Mouse (Mus musculus) CH12.LX (cell line): ENCODE measurements around the gene AW551984. TPM values are rescaled to one million over a fixed set of nuclear protein-coding genes. Genes with fewer than 3 reads are reported as not detected.

Source experiments
- DNase-seq: peaks from one replicate; pipeline ENCODE4 v3.0.0-alpha.2; 2013; ENCODE audit errors: extremely low read depth
- H3K27ac ChIP-seq: 2 replicates; pipeline ENCODE4 v1.5.1; 2012; ENCODE audit warnings: low read depth, mild to moderate bottlenecking, control low read depth, moderate library complexity; ENCODE audit not compliant: insufficient read depth
- H3K27me3 ChIP-seq: replicated peaks from 2 replicates; pipeline ENCODE3; 2012; ENCODE audit warnings: inconsistent platforms
- H3K36me3 ChIP-seq, 2 experiments: replicated peaks in 1 of 2; 2 replicates each; pipeline versions ENCODE3 to v1.6.1; 2012; ENCODE audit warnings: inconsistent platforms in 1 of 2, low read length in 1 of 2, mild to moderate bottlenecking in 1 of 2, mixed read lengths in 1 of 2, moderate library complexity in 1 of 2; ENCODE audit not compliant: control insufficient read depth in 1 of 2, insufficient read depth in 1 of 2
- H3K4me1 ChIP-seq, 2 experiments: 2 replicates each; pipeline ENCODE4 v1.6.1; 2012; ENCODE audit warnings: inconsistent platforms in 1 of 2, moderate library complexity in 1 of 2; ENCODE audit not compliant: insufficient read depth in 2 of 2, control insufficient read depth in 1 of 2
- H3K4me2 ChIP-seq: 2 replicates; pipeline ENCODE4 v1.6.1; 2012; ENCODE audit warnings: low read depth, mild to moderate bottlenecking, control low read depth; ENCODE audit not compliant: poor library complexity, insufficient read depth, severe bottlenecking
- H3K4me3 ChIP-seq, 3 experiments: fragments of 150-350 bp in 1 of 3; sonication (generic) in 1 of 3; replicated peaks in 1 of 3; 2 replicates each; pipeline versions ENCODE3 to v1.5.1; 2011 to 2012; ENCODE audit warnings: low read depth in 2 of 3, low read length in 2 of 3, mild to moderate bottlenecking in 2 of 3, moderate library complexity in 2 of 3, control low read depth in 1 of 3, improper control_type of control experiment in 1 of 3, inconsistent platforms in 1 of 3, mixed read lengths in 1 of 3; ENCODE audit not compliant: poor library complexity in 1 of 3
- H3K79me2 ChIP-seq: replicated peaks from 2 replicates; pipeline ENCODE4 v1.6.1; 2012; ENCODE audit warnings: mild to moderate bottlenecking, moderate library complexity; ENCODE audit not compliant: control insufficient read depth, poor library complexity, insufficient read depth, severe bottlenecking; ENCODE audit errors: extremely low read depth
- H3K9ac ChIP-seq: 2 replicates; pipeline ENCODE4 v1.6.1; 2012; ENCODE audit warnings: low read depth, mild to moderate bottlenecking, control low read depth, moderate library complexity; ENCODE audit not compliant: insufficient read depth
- H3K9me3 ChIP-seq: replicated peaks from 2 replicates; pipeline ENCODE3; 2012; ENCODE audit warnings: low read length, inconsistent platforms, mixed read lengths
- CHD1 ChIP-seq: IDR thresholded peaks from 2 replicates; pipeline ENCODE4 v1.6.1; 2012; ENCODE audit warnings: low read depth, low read length, improper control_type of control experiment, inconsistent platforms
- CTCF ChIP-seq, 2 experiments: IDR thresholded peaks in 1 of 2; conservative IDR thresholded peaks in 1 of 2; 2 replicates each; pipeline ENCODE4 v1.5.1; 2011 to 2012; ENCODE audit warnings: low read depth in 2 of 2, low read length in 2 of 2, improper control_type of control experiment in 1 of 2, inconsistent platforms in 1 of 2, mild to moderate bottlenecking in 1 of 2, moderate library complexity in 1 of 2
- ELF1 ChIP-seq: IDR thresholded peaks from 2 replicates; pipeline ENCODE4 v1.6.1; 2014; ENCODE audit warnings: low read depth, mild to moderate bottlenecking, inconsistent platforms, low read length, improper control_type of control experiment
- ETS1 ChIP-seq: conservative IDR thresholded peaks from 2 replicates; pipeline ENCODE4 v1.6.1; 2012; ENCODE audit warnings: low read depth, mild to moderate bottlenecking, inconsistent platforms, low read length, improper control_type of control experiment, moderate library complexity
- HCFC1 ChIP-seq: IDR thresholded peaks from 2 replicates; pipeline ENCODE4 v1.6.1; 2012; ENCODE audit warnings: low read depth, mild to moderate bottlenecking, inconsistent platforms, low read length, improper control_type of control experiment
- KAT2A ChIP-seq: IDR thresholded peaks from 2 replicates; pipeline ENCODE4 v1.6.1; 2012; ENCODE audit warnings: low read length, improper control_type of control experiment, inconsistent platforms; ENCODE audit not compliant: insufficient replicate concordance
- MAFK ChIP-seq: IDR thresholded peaks from 2 replicates; pipeline ENCODE4 v1.6.1; 2011; ENCODE audit warnings: low read length, improper control_type of control experiment; ENCODE audit not compliant: insufficient replicate concordance
- MAX ChIP-seq: IDR thresholded peaks from 2 replicates; pipeline ENCODE4 v1.6.1; 2011; ENCODE audit warnings: low read length, improper control_type of control experiment
- MXI1 ChIP-seq: IDR thresholded peaks from 2 replicates; pipeline ENCODE4 v1.6.1; 2011; ENCODE audit warnings: mild to moderate bottlenecking, low read depth, low read length, improper control_type of control experiment
- MYC ChIP-seq: IDR thresholded peaks from 2 replicates; pipeline ENCODE4 v1.6.1; 2011; ENCODE audit warnings: low read depth, mild to moderate bottlenecking, improper control_type of control experiment, low read length
- NRF1 ChIP-seq: IDR thresholded peaks from 2 replicates; pipeline ENCODE4 v1.6.1; 2014; ENCODE audit warnings: low read depth, mild to moderate bottlenecking, inconsistent platforms, low read length, improper control_type of control experiment, moderate library complexity
- PAX5 ChIP-seq: IDR thresholded peaks from 2 replicates; pipeline ENCODE4 v1.6.1; 2012; ENCODE audit warnings: low read length, inconsistent platforms, mixed read lengths
- RAD21 ChIP-seq: IDR thresholded peaks from 2 replicates; pipeline ENCODE4 v1.6.1; 2011; ENCODE audit warnings: low read depth, mild to moderate bottlenecking, low read length, improper control_type of control experiment, moderate library complexity
- SMC3 ChIP-seq: IDR thresholded peaks from 2 replicates; pipeline ENCODE4 v1.6.1; 2011; ENCODE audit warnings: low read depth, low read length, improper control_type of control experiment
- UBTF ChIP-seq: IDR thresholded peaks from 2 replicates; pipeline ENCODE4 v1.6.1; 2012; ENCODE audit warnings: low read depth, mild to moderate bottlenecking, inconsistent platforms, low read length, improper control_type of control experiment, moderate library complexity
- USF1 ChIP-seq: IDR thresholded peaks from 2 replicates; pipeline ENCODE4 v1.6.1; 2014; ENCODE audit warnings: low read depth, mild to moderate bottlenecking, inconsistent platforms, low read length, improper control_type of control experiment
- ZKSCAN1 ChIP-seq: IDR thresholded peaks from 2 replicates; pipeline ENCODE4 v1.6.1; 2012; ENCODE audit warnings: low read depth, inconsistent platforms, low read length, improper control_type of control experiment, borderline replicate concordance
- ZNF384 ChIP-seq: IDR thresholded peaks from 2 replicates; pipeline ENCODE4 v1.6.1; 2012; ENCODE audit warnings: low read depth, low read length, improper control_type of control experiment, inconsistent platforms
- dilution Hi-C: fragments of 300-500 bp; cut with MboI; formaldehyde crosslinking; loops from 2 replicates; pipeline ENCODE4 v1.14.3; 2020; ENCODE audit warnings: low sequenced_read_pairs; ENCODE audit not compliant: extremely low pct_unique_long_range_greater_than_20kb, extremely low pct_ligation_motif_present
- in situ Hi-C: fragments of 300-500 bp; cut with MboI; formaldehyde crosslinking; loops from 3 replicates; pipeline ENCODE4 v1.14.3; 2019; ENCODE audit warnings: low sequenced_read_pairs, low pct_ligation_motif_present, low pct_unique_long_range_greater_than_20kb, mixed read lengths
- polyA plus RNA-seq: library from polyadenylated mRNA; unstranded; fragments of >175 nt; gene quantifications from 2 replicates; pipeline ENCODE4 v1.2.1, GENCODE M21; 2012; ENCODE audit warnings: low read depth; ENCODE audit not compliant: insufficient read length
- total RNA-seq, 2 experiments: library from RNA; depleted of rRNA; stranded (reverse); fragments of 300-350 nt in 1 of 2; fragments of >200 nt in 1 of 2; gene quantifications; 2 replicates each; pipeline ENCODE4 v1.2.3; 2012 to 2014

Gene AW551984
- total and polyA plus RNA-seq, 3 experiments: not detected

DNA sequence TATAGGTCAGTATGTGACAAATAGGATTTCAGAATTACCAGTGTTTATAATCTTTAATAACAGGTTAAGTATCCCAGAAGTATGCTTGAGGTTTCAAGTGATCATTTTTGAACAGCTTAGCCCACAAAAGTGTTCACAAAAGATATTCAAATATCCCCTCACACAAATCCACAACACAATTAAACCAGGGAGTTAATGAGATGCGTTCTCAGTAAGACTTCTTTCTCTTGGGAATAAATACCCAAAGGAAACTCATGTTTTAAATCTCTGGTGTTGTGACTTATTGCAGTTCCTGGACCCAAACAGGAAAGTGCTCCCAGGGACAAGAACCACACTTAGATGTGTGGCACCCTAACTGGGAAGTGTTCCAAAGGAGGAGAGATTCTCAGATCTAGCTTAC, 16.9 kb upstream of the AW551984 start, which contains the start of gene Olfr960:
TSS of gene Olfr960 (plus strand) at position 301 of the 400 bp plus-strand sequence.
- H3K4me2 ChIP-seq: no peak within 1 kb of the TSS
- H3K36me3 ChIP-seq: no peaks in the 10 kb centered on the region
- no peaks in the 10 kb centered on the region for H3K9me3 ChIP-seq
- H3K4me1 ChIP-seq: no peaks in the 10 kb centered on the region
- dilution Hi-C loops (no loop called here), in situ Hi-C loops (no loop called here)
- no peaks in the 10 kb centered on the region for H3K79me2 ChIP-seq
- TF ChIP-seq ZKSCAN1 (no peak), UBTF (no peak), ELF1 (no peak), MXI1 (no peak), ZNF384 (no peak), NRF1 (no peak), MAFK (no peak), USF1 (no peak), KAT2A (no peak), PAX5 (no peak)
- H3K9ac ChIP-seq: no peak within 1 kb of the TSS
- H3K4me3 ChIP-seq: no peak within 1 kb of the TSS
- DNase-seq: no peak
- no peak within 1 kb of the TSS for H3K27ac ChIP-seq
- H3K27me3 ChIP-seq: no peaks in the 10 kb centered on the region

GRCm38 (mm10) chr9:39611953-39612352, 7.8 kb upstream of the AW551984 start:
- no peaks in the 10 kb centered on the region for H3K9me3 ChIP-seq
- dilution Hi-C loops: no loop called here
- no peaks in the 10 kb centered on the region for H3K36me3 ChIP-seq
- peak; percentile 29 for DNase-seq
- no peak for TF ChIP-seq ZNF384
- no peak for TF ChIP-seq ETS1
- no peak for TF ChIP-seq UBTF
- no peak for TF ChIP-seq KAT2A
- no peak for TF ChIP-seq CHD1
- TF ChIP-seq MYC: no peak
- TF ChIP-seq RAD21: peak; percentile 61
- peak; percentile 10 to 47; a peak in 2 of 4 replicates for TF ChIP-seq CTCF (conservative IDR thresholded peaks at IDR 0.05 in 1 of 2, IDR thresholded peaks at IDR 0.05 in 1 of 2; ENCODE audit: low read depth in 2 of 2, low read length in 2 of 2)
- peak; percentile 54 for TF ChIP-seq SMC3
- no peak for TF ChIP-seq MAX
- TF ChIP-seq HCFC1: no peak
- H3K4me1 ChIP-seq: no peaks in the 10 kb centered on the region
- in situ Hi-C loops: no loop called here
- no peaks in the 10 kb centered on the region for H3K27me3 ChIP-seq
- no peak overlapping the region for H3K4me2 ChIP-seq
- no peak overlapping the region for H3K4me3 ChIP-seq
- H3K79me2 ChIP-seq: no peaks in the 10 kb centered on the region
- no peak overlapping the region for H3K9ac ChIP-seq
- H3K27ac ChIP-seq: no peak overlapping the region
